Mouse (Mus musculus) urinary bladder, postnatal 36 days (tissue): ENCODE data around the gene Krtap19-3.

ENCODE experiments used
- DNase-seq, 2 experiments: peaks; one replicate each; pipeline ENCODE4 v3.0.0; 2022; ENCODE audit warnings: low spot score in 2 of 2, mixed read lengths in 1 of 2

The Krtap19-3 gene

GRCm38 (mm10) chr16:88877938-88878337, at the start of gene Krtap19-3:
Krtap19-3 (minus strand) TSS chr16:88878038.
- no peak for DNase-seq

- no peak for DNase-seq
These were observed 18.5 kb upstream of the Krtap19-3 start, which contains the start of gene Krtap19-5 for GRCm38 (mm10) chr16:88896357-88896756. Krtap19-5 (minus strand) TSS chr16:88896457.

- DNase-seq: no peak
These were observed 9.0 kb upstream of the Krtap19-3 start for GRCm38 (mm10) chr16:88886870-88887269.

GRCm38 (mm10) chr16:88884989-88885388, 7.2 kb upstream of the Krtap19-3 start, which contains the start of gene Krtap19-4:
Krtap19-4 (minus strand) TSS chr16:88885089.
- no peak for DNase-seq

GRCm38 (mm10) chr16:88874169-88874568, 3.7 kb downstream of the Krtap19-3 start, which contains the start of gene Krtap19-2:
Krtap19-2 (minus strand) TSS chr16:88874269.
- DNase-seq: no peak

GRCm38 (mm10) chr16:88869311-88869710, 8.5 kb downstream of the Krtap19-3 start, which contains the start of gene Krtap19-1:
Krtap19-1 (minus strand) TSS chr16:88869411.
- no peak for DNase-seq

- DNase-seq: no peak
These were observed 12.9 kb downstream of the Krtap19-3 start for GRCm38 (mm10) chr16:88864887-88865407.

GRCm38 (mm10) chr16:88851450-88851849, 26.4 kb downstream of the Krtap19-3 start:
- no peak for DNase-seq

- no peak for DNase-seq
These were observed 29.3 kb downstream of the Krtap19-3 start for GRCm38 (mm10) chr16:88848558-88848957.

- DNase-seq: no peak
These were observed 30.5 kb downstream of the Krtap19-3 start for GRCm38 (mm10) chr16:88847363-88847762.
